Mouse (Mus musculus) sigmoid colon, adult 10 weeks (tissue): ENCODE results near the gene Fignl2. TPM values are rescaled to one million over a fixed set of nuclear protein-coding genes. Genes with fewer than 3 reads are reported as not detected.

Experiments
- polyA plus RNA-seq: library from polyadenylated mRNA; stranded (reverse); fragments of 350-450 nt; fragmentation: Illumina TruSeq; extraction: RNeasy Lipid Tissue Mini Kit (QIAGEN cat#74804); gene quantifications from one replicate; pipeline ENCODE4 v1.2.3, GENCODE M21; 2014; ENCODE audit warnings: low read depth, low replicate concordance

Gene Fignl2
- 0.47 TPM for polyA plus RNA-seq

GRCm38 (mm10) chr15:101077813-101078730 is at the start of gene Fignl2:
TSS of gene Fignl2 (minus strand) at chr15:101078567.

GRCm38 (mm10) chr15:101115511-101116110 is 37.2 kb upstream of the Fignl2 start, which contains the start of gene Ankrd33:
TSS of gene Ankrd33 (plus strand) at chr15:101115755.

GRCm38 (mm10) chr15:101047194-101047555 is 31.2 kb downstream of the Fignl2 start, which contains the start of gene Gm47841:
TSS of gene Gm47841 (minus strand) at chr15:101047397.

Other genes with a start within 250 kb of the Fignl2 start
- gene Scn8a, start 208.7 kb downstream of the Fignl2 start, polyA plus RNA-seq, result 0.13 TPM
- not detected for gene Gm47841, start 31.2 kb downstream of the Fignl2 start, polyA plus RNA-seq
- not detected for gene Ankrd33, start 37.2 kb upstream of the Fignl2 start, polyA plus RNA-seq
- 1.5 TPM for gene Acvrl1, start 50.0 kb upstream of the Fignl2 start, polyA plus RNA-seq
- gene Acvr1b, start 95.5 kb upstream of the Fignl2 start, polyA plus RNA-seq, result 38.2 TPM
- not detected for gene Grasp, start 145.6 kb upstream of the Fignl2 start, polyA plus RNA-seq
- gene Nr4a1, start 175.7 kb upstream of the Fignl2 start, polyA plus RNA-seq, result 5.3 TPM
- gene Atg101, start 205.7 kb upstream of the Fignl2 start, polyA plus RNA-seq, result not detected
- gene 6030408B16Rik, start 214.6 kb upstream of the Fignl2 start, polyA plus RNA-seq, result not detected